Mouse (Mus musculus): ENCODE measurements at regions not wholly inside any gene's neighbourhood (a gene's known extent, or its start where the extent isn't known, plus 50 kb on each side); places are given as distances from the start of the nearest gene placed in this dataset.

GRCm38 (mm10) chr4:72329026-72329390, 128.3 kb upstream of the Tle1 start:
- DNase-seq (ENCODE audit: low spot score), result no peak

- DNase-seq (ENCODE audit: low spot score), result no peak
Measured at GRCm38 (mm10) chr4:72328282-72329025, 127.7 kb upstream of the Tle1 start.

GRCm38 (mm10) chr4:72324913-72325312, 124.2 kb upstream of the Tle1 start:
- DNase-seq (ENCODE audit: low spot score), result no peak

- no peak for DNase-seq (ENCODE audit: low spot score)
Measured at GRCm38 (mm10) chr4:72285112-72285675, 84.5 kb upstream of the Tle1 start.

GRCm38 (mm10) chr4:72250531-72250930, 49.8 kb upstream of the Tle1 start:
- no peak for DNase-seq (ENCODE audit: low spot score)

Measured in adipocyte (in vitro differentiated cells).